Mouse (Mus musculus) heart, postnatal 0 days (tissue): Measurements from ENCODE around the gene Hibadh. TPM values are rescaled to one million over a fixed set of nuclear protein-coding genes. Genes with fewer than 3 reads are reported as not detected.

Experiments
- ATAC-seq: fragments of 200-750 bp; cut with Nextera tagmentation; 2 replicates; pipeline ENCODE4 v1.8.0; 2017; ENCODE audit warnings: low read depth, moderate number of reproducible peaks, moderate library complexity; ENCODE audit not compliant: insufficient read depth
- DNase-seq: peaks from one replicate; pipeline ENCODE4 v3.0.0-alpha.2; 2016; ENCODE audit warnings: low spot score
- H3K27ac ChIP-seq: fragments of 300-500 bp; sonication (generic); 2 replicates; pipeline ENCODE4 v1.5.1; 2014; ENCODE audit warnings: low read depth, mild to moderate bottlenecking
- H3K27me3 ChIP-seq: fragments of 300-500 bp; sonication (generic); 2 replicates; pipeline ENCODE4 v1.6.1; 2014; ENCODE audit warnings: low read length, mixed read lengths; ENCODE audit not compliant: control insufficient read depth, insufficient read depth
- H3K36me3 ChIP-seq: fragments of 300-500 bp; sonication (generic); replicated peaks from 2 replicates; pipeline ENCODE4 v1.6.1; 2014; ENCODE audit warnings: low read length, mixed read lengths; ENCODE audit not compliant: control insufficient read depth, insufficient read depth
- H3K4me1 ChIP-seq: fragments of 300-500 bp; sonication (generic); 2 replicates; pipeline ENCODE4 v1.6.1; 2014; ENCODE audit warnings: antibody characterized with exemption; ENCODE audit not compliant: control insufficient read depth, insufficient read depth
- H3K4me2 ChIP-seq: fragments of 300-500 bp; sonication (generic); 2 replicates; pipeline ENCODE4 v1.6.1; 2014; ENCODE audit warnings: low read depth, mild to moderate bottlenecking, low read length, moderate library complexity
- H3K4me3 ChIP-seq: fragments of 300-500 bp; sonication (generic); 2 replicates; pipeline ENCODE4 v1.5.1; 2014; ENCODE audit warnings: low read depth, low read length
- H3K9ac ChIP-seq: fragments of 300-500 bp; sonication (generic); replicated peaks from 2 replicates; pipeline ENCODE4 v1.6.1; 2014; ENCODE audit warnings: low read depth, low read length, mixed read lengths
- H3K9me3 ChIP-seq: fragments of 300-500 bp; sonication (generic); replicated peaks from 2 replicates; pipeline ENCODE4 v1.6.1; 2016; ENCODE audit warnings: low read length; ENCODE audit not compliant: control insufficient read depth
- CTCF ChIP-seq: IDR thresholded peaks from 2 replicates; pipeline ENCODE4 v1.5.1; 2016; ENCODE audit warnings: antibody characterized with exemption, control low read depth, low read depth
- EP300 ChIP-seq: IDR thresholded peaks from 2 replicates; pipeline ENCODE4 v1.6.1; 2016; ENCODE audit warnings: antibody characterized with exemption, low read depth
- WGBS: fragments of 180-500 bp; shearing (Covaris S2); extraction: QIAGEN DNeasy Blood & Tissue Kit; methylation state at CpG from one replicate; pipeline ENCODE4 v1.1.7; 2014; 5-methylcytosine and 5-hydroxymethylcytosine counted together
- polyA plus RNA-seq: library from polyadenylated mRNA; unstranded; fragments of >200 nt; fragmentation: Nextera tagmentation; extraction: Ambion mirVana; gene quantifications from 2 replicates; pipeline ENCODE4 v1.2.1, GENCODE M21; 2015
- total RNA-seq: library from RNA; depleted of rRNA; stranded (reverse); fragments of >200 nt; gene quantifications from 2 replicates; pipeline ENCODE4 v1.2.3, GENCODE M21; 2014; ENCODE audit warnings: low replicate concordance

The Hibadh gene
- total and polyA plus RNA-seq, 2 experiments from 2014 or later, result 111 to 228 TPM

DNA sequence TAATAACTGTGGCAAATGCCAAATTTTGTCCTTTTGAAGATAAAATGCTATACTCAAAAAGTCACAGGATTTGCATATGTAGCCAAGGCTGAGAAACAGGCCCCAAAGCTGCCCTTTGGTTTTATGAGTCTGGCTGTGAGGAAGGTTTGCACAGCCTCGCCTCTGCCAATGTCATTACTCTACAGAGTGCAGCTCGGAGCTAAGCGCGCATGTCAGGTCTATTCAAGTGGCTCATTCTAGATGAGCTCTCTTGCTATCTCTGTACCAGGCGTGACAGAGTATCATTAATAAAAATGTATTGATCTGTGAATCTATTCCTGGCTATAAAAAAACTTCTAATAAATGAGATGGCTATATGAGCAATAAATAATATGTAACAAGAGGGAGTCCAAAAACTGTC, 97.7 kb downstream of the Hibadh start:
- H3K36me3 ChIP-seq, result peaks cover 25% of the 10 kb centered on the region
- TF ChIP-seq CTCF (no peak), EP300 (no peak)
- no peaks in the 10 kb centered on the region; the same call in 1 of the 2 replicates for H3K9me3 ChIP-seq
- H3K4me1 ChIP-seq, result peaks cover 9% of the 10 kb centered on the region; the same call in 1 of the 2 replicates
- ATAC-seq (no peak), DNase-seq (no peak)
- H3K27me3 ChIP-seq, result no peaks in the 10 kb centered on the region
- no peak overlapping the region for H3K9ac ChIP-seq
- no peak overlapping the region for H3K27ac ChIP-seq
- H3K4me3 ChIP-seq, result no peak overlapping the region
- no peak overlapping the region for H3K4me2 ChIP-seq
- WGBS, result 90% methylated on average over 5 of the region's 5 CpGs

- 79% methylated on average over 2 of the region's 2 CpGs for WGBS
- Histone ChIP-seq H3K36me3 (peaks cover 12% of the 10 kb centered on the region; the same call in 1 of the 2 replicates), H3K27me3 (no peaks in the 10 kb centered on the region), H3K4me3 (no peak overlapping the region), H3K27ac (no peak overlapping the region), H3K4me2 (no peak overlapping the region), H3K9me3 (peaks cover 11% of the 10 kb centered on the region; the same call in 1 of the 2 replicates), H3K9ac (no peak overlapping the region), H3K4me1 (peaks cover 9% of the 10 kb centered on the region; the same call in 1 of the 2 replicates)
- DNase-seq (no peak), ATAC-seq (no peak)
- TF ChIP-seq EP300, result no peak
- TF ChIP-seq CTCF, result no peak
These were observed 100.3 kb downstream of the Hibadh start for GRCm38 (mm10) chr6:52539911-52540310.

- ATAC-seq, result no peak
- no peak for DNase-seq
- no peak overlapping the region for H3K9ac ChIP-seq
- no peaks in the 10 kb centered on the region for H3K27me3 ChIP-seq
- no peak for TF ChIP-seq EP300
- TF ChIP-seq CTCF, result no peak
- 83% methylated on average over 11 of the region's 11 CpGs for WGBS
- H3K36me3 ChIP-seq, result peaks cover 12% of the 10 kb centered on the region; the same call in 1 of the 2 replicates
- H3K4me1 ChIP-seq, result peaks cover 3% of the 10 kb centered on the region; the same call in 1 of the 2 replicates
- no peak overlapping the region for H3K27ac ChIP-seq
- H3K4me2 ChIP-seq, result no peak overlapping the region
- no peak overlapping the region for H3K4me3 ChIP-seq
- H3K9me3 ChIP-seq, result peaks cover 11% of the 10 kb centered on the region; the same call in 1 of the 2 replicates
These were observed 105.0 kb downstream of the Hibadh start for GRCm38 (mm10) chr6:52535072-52535704.

DNA sequence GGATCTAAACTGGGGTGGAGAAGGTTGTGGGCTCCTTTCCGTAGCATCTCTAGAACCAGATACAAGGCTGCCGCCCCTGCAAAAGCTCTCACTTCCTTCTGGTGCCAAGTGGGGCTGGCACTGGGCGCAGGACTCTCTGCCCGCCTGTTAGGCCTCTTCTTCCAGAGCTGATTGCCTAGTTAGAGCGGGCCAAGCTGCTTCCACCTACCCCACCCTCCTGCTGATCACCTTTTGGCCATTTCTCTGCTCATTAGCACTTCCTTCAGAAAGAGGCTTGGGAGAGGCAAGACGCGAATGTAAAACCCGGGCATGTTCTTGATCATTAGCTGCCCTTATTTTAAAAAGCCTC, 108.1 kb downstream of the Hibadh start:
- Histone ChIP-seq H3K4me3 (no peak overlapping the region), H3K27me3 (no peaks in the 10 kb centered on the region), H3K9me3 (peaks cover 8% of the 10 kb centered on the region; the same call in 1 of the 2 replicates), H3K9ac (no peak overlapping the region), H3K27ac (no peak overlapping the region), H3K4me1 (peaks cover 3% of the 10 kb centered on the region; the same call in 1 of the 2 replicates), H3K36me3 (peaks cover 5% of the 10 kb centered on the region; the same call in 1 of the 2 replicates), H3K4me2 (no peak overlapping the region)
- no peak for TF ChIP-seq EP300
- TF ChIP-seq CTCF, result no peak
- ATAC-seq, result no peak
- no peak for DNase-seq
- 64% methylated on average over 8 of the region's 8 CpGs for WGBS

GRCm38 (mm10) chr6:52531366-52532143, 108.6 kb downstream of the Hibadh start:
- Histone ChIP-seq H3K27me3 (no peaks in the 10 kb centered on the region), H3K36me3 (no peaks in the 10 kb centered on the region; the same call in 1 of the 2 replicates), H3K9me3 (0 out of 2 replicates have a peak, but pooled peaks cover 2% of the 10 kb centered on the region), H3K9ac (no peak overlapping the region), H3K4me3 (no peak overlapping the region), H3K4me2 (peak overlapping the region; percentile 14; the same call in 1 of the 2 replicates), H3K27ac (no peak overlapping the region), H3K4me1 (peaks cover 3% of the 10 kb centered on the region; the same call in 1 of the 2 replicates)
- WGBS, result 46% methylated on average over 19 of the region's 19 CpGs
- DNase-seq (peak; percentile 47), ATAC-seq (peak; percentile 58; the same call in 1 of the 2 replicates)
- TF ChIP-seq EP300 (no peak), CTCF (no peak)
